Mouse (Mus musculus) ES-Bruce4 (cell line): ENCODE data around the gene Lamc1.

Source experiments
- CTCF ChIP-seq: IDR thresholded peaks from one replicate; pipeline ENCODE4 v1.8.1; 2011; ENCODE audit warnings: low read depth, low read length
- POLR2A ChIP-seq: IDR thresholded peaks from one replicate; pipeline ENCODE4 v1.8.1; 2011; ENCODE audit warnings: low read length; ENCODE audit not compliant: insufficient read depth

DNA sequence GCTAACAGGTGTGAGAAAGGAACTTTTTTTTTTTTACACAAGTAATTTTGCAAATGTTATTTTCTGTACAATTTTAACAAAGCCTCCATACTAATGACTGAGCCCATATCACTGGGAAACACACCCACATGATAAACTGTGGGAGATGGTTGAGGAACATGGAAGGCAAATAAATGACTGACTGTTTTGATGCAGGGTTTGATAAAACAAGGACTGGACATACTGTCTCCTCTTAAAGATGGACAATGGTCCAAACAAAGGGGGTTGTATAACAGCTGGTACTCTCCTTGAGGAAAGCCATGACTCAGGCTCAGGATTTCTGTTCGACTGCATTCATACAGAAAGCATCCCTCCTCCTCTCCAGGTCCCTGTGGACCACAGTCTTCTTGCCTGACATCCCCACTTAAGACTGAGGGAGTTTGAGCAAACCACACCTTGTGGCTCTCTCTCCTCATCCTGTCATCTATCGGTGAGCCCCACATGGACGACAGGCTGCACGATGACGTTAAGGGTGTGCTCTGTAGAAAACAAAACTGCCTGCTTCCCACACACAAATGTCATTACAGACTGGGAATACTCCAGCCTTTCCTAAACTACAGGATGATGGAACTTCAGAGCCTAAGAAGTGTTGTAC is 50.1 kb downstream of the Lamc1 start:
- TF ChIP-seq CTCF (no peak), POLR2A (no peak)
